Mouse (Mus musculus): ENCODE results near the gene Zfp865.

DNA sequence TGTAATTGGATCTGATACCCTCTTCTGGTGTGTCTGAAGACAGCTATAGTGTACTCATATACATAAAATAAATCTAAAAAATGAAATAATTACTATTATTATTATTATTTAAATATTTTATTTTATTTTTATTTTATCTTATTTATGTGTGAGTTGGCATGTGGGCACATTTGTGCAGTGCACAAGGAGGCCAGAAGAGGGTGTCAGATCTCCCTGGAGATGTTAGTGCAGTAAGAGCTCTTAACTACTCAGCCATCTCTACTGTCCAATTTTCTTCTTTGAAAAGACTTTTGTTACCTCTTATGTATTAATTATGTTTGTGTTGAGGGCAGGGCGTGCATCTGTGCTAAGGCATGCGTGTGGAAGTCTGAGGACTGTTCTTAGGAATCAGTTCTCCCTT is 20.3 kb upstream of the Zfp865 start:
- TF ChIP-seq CTCF (IDR thresholded peaks at IDR 0.05; ENCODE audit: insufficient read depth, low read length), result peak; percentile 39
- no peak for TF ChIP-seq POLR2A (IDR thresholded peaks at IDR 0.05; ENCODE audit: borderline replicate concordance, extremely low read depth, low read depth, low read length)
